Mouse (Mus musculus): ENCODE data around the gene Abcd4.

Gene Abcd4

DNA sequence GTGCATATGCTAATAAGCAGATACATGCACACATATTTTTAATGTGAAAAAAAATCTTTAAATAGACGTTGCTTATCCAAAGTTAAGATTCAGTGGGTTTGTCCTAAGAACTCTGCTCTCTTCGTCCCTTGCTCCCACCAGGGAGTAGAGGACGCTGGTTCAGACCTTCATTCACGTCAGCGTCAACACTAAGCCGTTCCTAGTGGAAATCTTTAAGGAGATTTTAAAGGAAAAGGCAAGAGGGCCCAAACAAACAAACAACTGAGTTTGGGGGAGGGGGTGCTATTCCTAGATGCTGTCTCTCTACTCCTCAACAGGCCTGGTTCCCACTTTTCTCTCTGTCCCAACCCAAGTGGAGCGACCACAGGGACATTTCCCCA is 44.9 kb downstream of the Abcd4 start:
- no peak for DNase-seq (ENCODE audit: low spot score in 2 of 2)

DNA sequence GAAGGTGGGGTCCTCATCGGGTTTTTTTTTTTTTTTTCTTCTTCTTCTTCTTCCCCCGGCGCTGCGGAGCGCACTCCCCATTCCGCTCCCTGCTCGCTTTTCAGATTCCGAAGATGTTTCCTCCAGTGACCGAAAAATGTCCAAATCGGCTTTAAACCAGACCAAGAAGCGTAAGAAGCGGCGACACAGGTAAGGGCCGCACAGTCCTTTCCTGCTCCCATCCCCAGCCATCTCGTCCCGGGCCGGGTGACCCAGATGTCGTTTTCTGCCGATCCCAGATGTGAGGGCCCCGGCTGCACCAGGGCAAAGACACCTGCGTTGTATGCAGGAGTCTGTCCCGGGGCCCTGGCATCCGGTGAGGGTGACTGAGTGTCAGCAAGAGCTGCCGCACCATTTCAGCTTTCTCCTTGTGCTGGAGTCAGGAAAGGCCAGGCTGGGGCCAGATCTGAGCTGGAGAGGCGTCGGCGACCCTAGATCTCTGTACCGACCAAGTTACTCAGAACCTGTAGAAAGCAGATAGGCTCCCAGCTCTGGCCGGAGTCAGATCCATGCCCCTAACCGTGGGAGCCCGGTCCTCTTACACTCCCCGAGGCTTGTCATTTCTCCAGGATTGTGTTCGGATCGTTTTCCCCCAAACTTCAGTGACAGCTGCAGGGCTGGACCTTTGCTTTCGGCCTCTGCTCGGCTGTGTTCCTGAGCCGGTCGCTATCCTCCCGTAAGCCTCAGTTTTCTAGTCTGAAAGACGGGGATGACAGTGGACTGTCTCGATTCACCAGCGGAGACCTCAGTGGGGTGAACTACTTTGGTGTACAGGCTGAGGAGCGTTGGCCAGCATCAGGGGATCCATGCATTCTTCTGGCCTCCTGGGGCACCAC is 45.5 kb downstream of the Abcd4 start:
- DNase-seq (ENCODE audit: low spot score in 2 of 2), result no peak

DNA sequence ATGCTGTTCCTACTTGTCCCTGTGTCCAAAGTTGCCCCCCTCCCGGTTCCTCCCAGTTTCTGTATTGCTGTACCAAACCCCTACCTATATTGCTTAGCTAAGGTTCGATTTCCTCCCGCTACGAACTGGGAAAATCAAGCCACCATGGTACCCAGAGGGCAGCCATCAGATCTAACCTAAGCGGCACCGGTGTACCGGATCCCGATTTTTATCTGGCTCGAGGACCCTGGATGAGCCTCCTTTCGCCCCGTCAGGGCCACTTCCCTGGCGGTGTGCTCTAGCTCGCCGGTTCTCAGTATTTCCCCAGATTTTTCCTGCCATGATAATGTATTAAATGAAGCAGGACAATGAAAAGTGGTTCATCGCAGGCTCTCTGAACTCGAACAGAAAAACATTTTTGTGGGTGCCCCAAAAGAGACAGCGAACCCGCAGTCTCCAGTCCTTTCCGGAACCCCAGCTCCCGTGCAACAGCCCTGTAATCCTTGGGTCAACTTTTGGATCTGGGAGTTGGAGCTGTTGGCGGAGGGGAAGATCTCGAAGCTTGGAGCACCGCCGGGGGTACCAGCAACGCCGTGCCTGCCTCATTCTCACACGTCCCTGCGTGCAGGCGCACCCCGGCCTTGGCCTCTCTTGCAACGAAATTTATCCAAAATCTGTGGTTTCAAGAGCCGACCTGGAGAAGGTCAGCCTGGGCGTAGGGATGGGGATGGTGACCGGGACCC is 46.4 kb downstream of the Abcd4 start:
- no peak for DNase-seq (ENCODE audit: low spot score in 2 of 2)

DNA sequence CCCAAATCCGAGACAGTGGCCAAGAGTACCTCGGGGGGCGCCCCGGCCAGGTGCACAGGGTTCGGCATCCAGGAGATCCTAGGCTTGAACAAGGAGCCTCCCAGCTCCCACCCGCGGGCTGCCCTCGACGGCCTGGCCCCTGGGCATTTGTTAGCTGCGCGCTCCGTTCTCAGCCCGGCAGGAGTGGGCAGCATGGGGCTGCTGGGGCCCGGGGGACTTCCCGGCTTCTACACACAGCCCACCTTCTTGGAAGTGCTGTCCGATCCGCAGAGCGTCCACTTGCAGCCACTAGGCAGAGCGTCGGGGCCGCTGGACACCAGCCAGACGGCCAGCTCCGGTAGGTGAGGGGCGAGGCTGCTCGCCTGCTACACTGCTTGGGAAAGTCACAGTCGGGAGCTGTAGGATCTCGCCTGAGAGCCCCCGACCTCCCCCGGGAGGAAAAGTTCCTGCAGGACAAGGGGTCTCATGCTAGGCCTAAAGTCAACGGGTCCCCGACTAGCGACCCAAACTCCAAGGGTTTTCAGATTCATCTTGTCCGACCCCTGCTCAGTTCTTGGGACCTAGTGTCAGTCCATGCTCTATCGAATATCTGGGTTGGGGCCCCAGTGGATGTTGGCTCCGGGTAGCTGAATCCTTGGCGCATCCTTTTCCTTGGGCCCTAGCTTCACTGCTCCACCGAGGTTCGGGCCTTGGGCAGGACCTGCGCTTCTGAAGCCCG is 47.1 kb downstream of the Abcd4 start:
- no peak for DNase-seq (ENCODE audit: low spot score in 2 of 2)

DNA sequence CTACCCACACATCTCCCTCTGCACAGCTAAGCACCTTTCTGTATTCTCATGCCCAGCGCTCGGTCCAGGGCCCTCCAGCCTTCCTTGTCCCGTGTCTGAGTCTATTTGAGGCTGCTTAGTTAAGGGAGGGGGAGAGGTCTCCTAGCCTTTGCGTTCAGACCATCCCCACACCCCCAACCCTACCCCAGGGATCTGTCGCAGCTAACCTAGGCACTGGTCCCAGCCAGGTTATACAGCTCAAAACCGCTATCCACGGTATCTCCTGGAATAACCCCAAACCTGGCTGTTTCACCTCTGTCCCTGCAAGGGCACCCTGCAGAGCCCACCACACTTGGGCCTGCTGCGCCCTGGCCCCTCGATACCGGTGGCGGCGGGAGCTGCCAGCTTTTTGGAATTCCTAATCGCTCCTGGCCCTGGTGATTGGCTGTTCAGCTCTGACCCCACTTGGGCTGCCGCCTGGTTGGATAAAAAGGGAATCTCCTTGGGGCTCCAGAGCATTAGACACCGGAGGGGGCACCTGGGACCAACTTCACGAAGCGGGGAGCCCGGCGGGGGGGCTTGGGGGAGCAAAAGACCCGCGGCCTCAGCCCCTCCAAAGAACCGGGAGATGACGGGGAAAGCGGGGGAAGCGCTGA is 47.8 kb downstream of the Abcd4 start, which contains the start of gene Vsx2:
Gene Vsx2, plus strand, starts transcription at position 427 of the 635 bp plus-strand sequence.
- no peak for DNase-seq (ENCODE audit: low spot score in 2 of 2)

DNA sequence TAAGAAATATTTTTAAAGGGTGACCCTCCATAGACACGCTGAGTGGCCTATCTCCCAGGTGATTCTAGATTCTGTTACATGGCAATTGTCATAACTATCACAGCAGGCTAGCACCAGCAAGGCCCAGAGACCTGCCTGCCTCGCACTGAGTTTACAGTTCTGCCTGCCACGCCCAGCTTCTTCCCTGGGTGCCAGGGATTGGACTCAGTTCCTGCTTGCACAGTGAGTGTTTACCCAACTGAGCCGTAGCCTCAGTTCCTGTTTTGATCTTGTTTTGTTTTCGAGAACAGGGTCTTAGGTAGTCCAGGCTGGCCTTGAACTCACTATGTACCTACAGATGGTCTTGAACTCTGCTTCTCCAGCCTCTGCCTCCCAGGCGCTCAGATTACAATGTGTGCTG is 49.6 kb downstream of the Abcd4 start:
- DNase-seq (ENCODE audit: low spot score in 2 of 2), result no peak

DNA sequence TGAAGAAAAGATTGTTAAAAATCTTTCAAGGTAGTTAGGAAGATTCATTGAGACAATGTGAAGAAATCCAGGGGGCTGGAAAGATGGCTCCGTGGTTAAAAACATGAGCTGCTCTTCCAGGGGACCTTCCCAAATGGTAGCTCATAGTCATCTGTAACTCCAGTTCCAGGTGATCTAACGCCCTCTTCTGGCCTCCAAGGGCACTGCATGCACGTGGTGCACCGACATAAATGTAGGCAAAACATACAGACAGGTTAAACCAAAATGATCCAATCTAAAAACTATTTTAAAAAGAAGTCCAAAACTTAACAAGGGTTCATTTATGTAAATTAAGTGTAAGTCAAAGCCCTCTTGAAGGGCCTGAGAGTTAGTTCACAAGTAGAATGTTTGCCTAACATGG is 54.7 kb downstream of the Abcd4 start:
- DNase-seq (ENCODE audit: low spot score in 2 of 2), result no peak

DNA sequence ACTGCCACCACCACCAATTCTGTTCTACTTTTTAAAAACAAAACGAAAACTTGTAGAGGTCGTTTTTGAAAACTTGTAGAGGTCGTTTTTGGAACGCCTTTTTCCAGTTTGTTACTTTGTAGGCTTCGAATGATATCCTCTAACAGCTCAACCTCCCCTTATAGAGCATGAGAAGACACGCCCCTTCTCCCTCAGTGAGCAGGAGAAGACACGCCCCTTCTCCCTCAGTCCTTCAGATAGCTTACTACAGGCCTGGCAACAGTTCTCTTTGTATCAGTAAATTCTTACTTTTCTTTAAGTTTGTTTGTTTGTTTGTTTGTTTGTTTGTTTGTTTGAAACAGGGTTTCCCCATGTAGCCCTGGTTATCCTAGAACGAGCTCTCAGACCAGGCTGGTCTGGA is 62.0 kb downstream of the Abcd4 start:
- no peak for DNase-seq (ENCODE audit: low spot score in 2 of 2)

All from frontal cortex, postnatal 10 days (tissue).